Mouse (Mus musculus): Measurements from ENCODE around the gene As3mt.

DNA sequence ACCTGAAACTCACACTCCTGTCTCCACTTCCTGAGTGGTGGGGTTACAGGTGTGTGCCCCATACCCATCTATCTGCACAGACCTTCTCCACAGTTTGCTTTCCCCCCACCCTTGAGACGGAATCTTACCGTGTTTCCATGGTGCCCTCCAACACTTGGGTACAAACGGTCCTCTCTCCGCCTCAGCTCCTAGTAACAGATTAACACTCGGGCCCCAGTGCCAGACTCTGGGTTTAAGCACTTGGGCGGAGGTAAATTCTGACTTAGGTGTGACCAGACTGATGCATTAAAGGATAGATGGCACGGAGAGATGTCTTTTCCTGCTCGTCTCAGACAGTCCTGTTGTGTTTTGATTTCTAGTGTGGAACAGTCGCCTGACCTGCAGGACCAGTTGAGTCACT, 6.1 kb upstream of the As3mt start:
- TF ChIP-seq CTCF (IDR thresholded peaks at IDR 0.05; ENCODE audit: low read depth, low read length) (no peak), TAL1 (conservative IDR thresholded peaks at IDR 0.05; ENCODE audit: low read depth, low read length) (no peak), POLR2AphosphoS5 (IDR thresholded peaks at IDR 0.05; ENCODE audit: insufficient replicate concordance, low read depth, low read length) (no peak), GATA1 (IDR thresholded peaks at IDR 0.05; ENCODE audit: borderline replicate concordance, low read length) (no peak)

Measured in G1E (cell line).